Mouse (Mus musculus) v-Abl transformed pro-B cells (cell line): ENCODE data around the gene Gm45140.

ENCODE experiments used
- in situ Hi-C, 2 experiments: fragments of 400-800 bp; cut with MboI; formaldehyde crosslinking; loops; one replicate each; pipeline ENCODE4 v1.15.1; 2025; ENCODE audit not compliant: unreplicated experiment in 2 of 2

Gene Gm45140

GRCm38 (mm10) chr6:87748078-87748477 lies 87.5 kb downstream of the Gm45140 start:
- in situ Hi-C loops = no loop called here

GRCm38 (mm10) chr6:87746849-87747248 lies 88.7 kb downstream of the Gm45140 start:
- in situ Hi-C loops = no loop called here

GRCm38 (mm10) chr6:87746059-87746458 lies 89.5 kb downstream of the Gm45140 start:
- in situ Hi-C loops = no loop called here

GRCm38 (mm10) chr6:87745301-87745700 lies 90.3 kb downstream of the Gm45140 start:
- in situ Hi-C loops = no loop called here

GRCm38 (mm10) chr6:87744632-87745031 lies 91.0 kb downstream of the Gm45140 start:
- in situ Hi-C loops = no loop called here

- in situ Hi-C loops = no loop called here
These were observed 92.3 kb downstream of the Gm45140 start for GRCm38 (mm10) chr6:87743281-87743680.

DNA sequence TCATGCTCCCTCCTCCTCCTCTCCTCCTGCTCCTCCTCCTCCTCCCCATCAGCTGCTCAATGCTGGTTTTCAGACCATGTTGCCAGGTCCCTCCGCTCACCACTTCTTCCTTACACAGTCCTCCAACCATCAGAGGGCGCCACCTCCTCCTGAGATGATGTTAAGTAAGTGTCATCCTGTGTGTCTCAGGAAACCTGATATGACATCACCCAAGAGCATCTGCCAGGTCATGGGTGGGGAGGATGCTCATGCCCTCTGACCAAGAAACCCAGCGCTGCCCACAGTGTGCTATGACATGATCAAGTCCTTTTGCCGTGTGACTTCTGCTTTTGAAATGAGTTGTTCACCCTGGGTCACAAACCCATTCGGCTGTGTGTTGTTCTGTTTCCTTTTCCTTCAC lies 92.8 kb downstream of the Gm45140 start:
- in situ Hi-C loops = no loop called here

GRCm38 (mm10) chr6:87741978-87742377 lies 93.6 kb downstream of the Gm45140 start:
- in situ Hi-C loops = no loop called here

- in situ Hi-C loops = no loop called here
These were observed 95.1 kb downstream of the Gm45140 start for GRCm38 (mm10) chr6:87740496-87740895.

DNA sequence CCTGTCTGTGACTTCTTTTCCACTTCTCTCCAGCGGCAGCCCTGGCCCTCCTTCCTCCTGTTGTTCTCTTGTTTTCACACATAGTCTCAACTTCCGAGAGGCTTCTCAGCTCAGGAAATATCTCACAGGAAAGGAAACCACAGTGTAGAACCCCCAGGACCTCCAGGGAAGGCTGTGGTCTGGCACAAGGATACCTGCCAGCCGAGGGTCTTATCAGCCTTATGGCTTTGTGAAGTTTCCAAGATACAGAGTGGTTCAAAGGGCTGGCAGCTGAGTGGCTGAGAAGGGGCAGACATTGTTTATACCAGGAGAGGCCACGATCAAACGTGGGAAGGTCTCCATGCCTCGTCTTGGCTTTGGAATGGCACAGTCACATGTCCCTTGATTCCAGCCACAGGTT lies 95.7 kb downstream of the Gm45140 start:
- in situ Hi-C loops = no loop called here
